Mouse (Mus musculus) heart, embryonic 15.5 days (tissue): ENCODE results near the gene Rab3ip. TPM values are rescaled to one million over a fixed set of nuclear protein-coding genes. Genes with fewer than 3 reads are reported as not detected.

Source experiments
- polyA plus RNA-seq: library from polyadenylated mRNA; unstranded; fragments of >200 nt; fragmentation: Nextera tagmentation; extraction: Ambion mirVana; gene quantifications from 2 replicates; pipeline ENCODE4 v1.2.1, GENCODE M21; 2015

Gene Rab3ip
- polyA plus RNA-seq, 1 experiment from 2014 or later, result 68.7 TPM

Other genes starting within 250 kb of the Rab3ip start
- 0.19 and 0.28 TPM in 2 replicates for gene Myrfl, start 53.9 kb downstream of the Rab3ip start, polyA plus RNA-seq
- not detected in 2 replicates for gene Gm10271, start 21.8 kb upstream of the Rab3ip start, polyA plus RNA-seq
- 0.58 and 0.67 TPM in 2 replicates for gene Best3, start 35.5 kb upstream of the Rab3ip start, polyA plus RNA-seq
- 52.1 and 60.4 TPM in 2 replicates for gene Lrrc10, start 94.6 kb upstream of the Rab3ip start, polyA plus RNA-seq
- 139 and 171 TPM in 2 replicates for gene Cct2, start 113.0 kb upstream of the Rab3ip start, polyA plus RNA-seq
- 14.8 and 14.9 TPM in 2 replicates for gene Frs2, start 197.8 kb upstream of the Rab3ip start, polyA plus RNA-seq